Mouse (Mus musculus): ENCODE results near the gene Cat.
A peak's percentile ranks its signal among the peaks of the same experiment; 100 is the strongest.

Cat gene

DNA sequence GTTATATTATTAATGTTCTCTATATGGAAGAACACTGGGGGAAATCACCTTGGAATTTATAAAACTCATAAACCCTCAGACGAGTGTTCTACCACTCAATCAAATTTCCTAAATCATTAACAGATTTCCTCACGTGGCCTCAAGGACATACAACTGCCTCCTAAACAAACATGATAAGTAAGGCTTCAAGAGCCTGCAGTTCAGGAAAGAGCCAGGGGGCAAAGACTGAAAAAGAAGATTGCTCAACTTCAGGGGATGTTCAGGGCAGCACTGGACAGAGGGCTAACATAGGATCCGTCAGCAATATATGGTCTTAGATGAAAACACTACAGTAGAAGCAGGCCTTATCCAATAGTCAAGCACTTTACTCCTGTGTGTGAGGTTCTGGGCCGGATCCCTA lies 7.5 kb downstream of the Cat start:
- no peak for ATAC-seq (ENCODE audit: low TSS enrichment)

GRCm38 (mm10) chr2:103476657-103477056 lies 8.3 kb downstream of the Cat start:
- ATAC-seq (ENCODE audit: low TSS enrichment): no peak

- ATAC-seq (ENCODE audit: low TSS enrichment): no peak
Observed at GRCm38 (mm10) chr2:103476180-103476579, 8.8 kb downstream of the Cat start.

DNA sequence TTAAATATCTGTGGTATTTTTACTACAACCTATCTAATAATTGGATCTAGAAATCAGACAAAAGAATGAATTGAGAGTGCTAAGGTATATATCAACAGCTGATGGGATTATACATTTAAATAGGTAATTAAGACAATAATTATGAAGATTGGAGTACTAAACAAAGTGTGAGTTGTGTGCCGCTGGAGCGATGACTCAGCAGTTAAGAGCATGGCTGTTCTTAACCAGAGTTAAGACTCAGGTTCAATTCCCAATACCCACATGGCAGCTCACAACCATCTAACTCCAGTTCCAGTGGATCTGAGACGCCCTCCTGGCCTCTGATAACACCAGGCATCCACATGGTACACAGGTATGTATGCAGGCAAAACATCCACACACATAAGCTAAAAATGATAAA lies 11.6 kb downstream of the Cat start:
- ATAC-seq (ENCODE audit: low TSS enrichment): no peak

GRCm38 (mm10) chr2:103466984-103467588 lies 17.9 kb downstream of the Cat start:
- ATAC-seq (ENCODE audit: low TSS enrichment): no peak

GRCm38 (mm10) chr2:103466272-103466671 lies 18.7 kb downstream of the Cat start:
- no peak for ATAC-seq (ENCODE audit: low TSS enrichment)

DNA sequence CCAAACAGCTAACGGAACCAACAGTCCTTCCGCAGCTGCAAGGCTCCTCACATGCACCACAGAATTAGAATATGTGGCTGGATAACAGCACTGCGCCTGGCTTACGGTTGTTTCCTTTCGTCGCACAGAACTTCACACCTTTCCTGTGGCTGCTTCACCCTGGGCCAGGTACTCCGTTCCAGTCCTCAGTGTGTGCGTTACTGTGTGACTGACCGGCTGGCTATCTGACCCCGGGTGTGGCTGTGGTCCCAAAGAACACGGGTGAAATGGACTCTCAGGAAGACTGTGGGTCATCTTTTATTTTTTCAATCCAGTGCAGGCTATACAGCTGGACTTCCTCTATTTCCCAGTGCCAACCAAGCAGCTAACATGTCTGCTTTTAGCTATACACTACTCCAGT lies 19.5 kb downstream of the Cat start:
- no peak for ATAC-seq (ENCODE audit: low TSS enrichment)

GRCm38 (mm10) chr2:103464524-103464923 lies 20.4 kb downstream of the Cat start:
- ATAC-seq (ENCODE audit: low TSS enrichment): peak; percentile 51

- ATAC-seq (ENCODE audit: low TSS enrichment): no peak
Observed at GRCm38 (mm10) chr2:103462746-103463145, 22.2 kb downstream of the Cat start.

DNA sequence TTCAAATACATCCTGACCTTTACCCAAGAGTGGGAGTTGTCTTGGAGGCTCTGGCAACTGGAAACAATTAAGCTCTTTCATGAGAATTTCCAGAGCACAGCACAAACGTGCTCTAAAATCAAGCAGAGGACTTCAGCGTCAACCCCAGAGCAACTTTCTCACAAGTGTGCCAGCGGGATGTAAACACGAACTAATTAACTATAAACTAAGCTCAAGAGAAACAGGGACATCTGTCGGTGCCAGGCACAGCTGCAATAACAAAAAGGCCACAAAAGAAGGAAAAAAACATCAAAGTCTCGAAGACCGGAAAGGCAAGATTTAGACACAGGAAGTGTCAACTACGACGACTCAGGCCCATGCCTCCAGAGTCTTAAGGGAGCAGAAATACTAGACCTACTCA lies 23.2 kb downstream of the Cat start:
- no peak for ATAC-seq (ENCODE audit: low TSS enrichment)

GRCm38 (mm10) chr2:103461210-103461609 lies 23.8 kb downstream of the Cat start:
- ATAC-seq (ENCODE audit: low TSS enrichment): no peak

DNA sequence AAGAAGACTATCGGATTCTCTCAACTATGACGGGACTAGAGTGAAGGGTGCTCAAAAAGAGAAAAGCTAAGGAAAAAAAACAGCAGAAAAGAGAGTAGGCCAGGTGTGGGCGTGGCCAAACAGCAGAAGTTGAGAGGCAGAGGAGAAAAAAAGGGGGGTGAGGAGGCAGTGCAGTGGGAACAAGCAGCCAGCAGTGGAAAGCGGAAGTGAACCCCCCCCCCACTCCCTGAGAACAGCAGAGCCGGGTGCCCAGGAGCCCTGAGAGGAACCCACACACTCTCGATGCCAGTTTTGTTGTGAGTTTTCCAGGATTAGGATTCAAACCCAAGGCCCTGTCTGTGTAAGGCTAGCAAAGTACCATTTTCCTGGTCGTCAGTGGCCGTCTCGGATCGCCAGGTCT lies 25.9 kb downstream of the Cat start:
- no peak for ATAC-seq (ENCODE audit: low TSS enrichment)

- no peak for ATAC-seq (ENCODE audit: low TSS enrichment)
Observed at GRCm38 (mm10) chr2:103457628-103458027, 27.3 kb downstream of the Cat start.

DNA sequence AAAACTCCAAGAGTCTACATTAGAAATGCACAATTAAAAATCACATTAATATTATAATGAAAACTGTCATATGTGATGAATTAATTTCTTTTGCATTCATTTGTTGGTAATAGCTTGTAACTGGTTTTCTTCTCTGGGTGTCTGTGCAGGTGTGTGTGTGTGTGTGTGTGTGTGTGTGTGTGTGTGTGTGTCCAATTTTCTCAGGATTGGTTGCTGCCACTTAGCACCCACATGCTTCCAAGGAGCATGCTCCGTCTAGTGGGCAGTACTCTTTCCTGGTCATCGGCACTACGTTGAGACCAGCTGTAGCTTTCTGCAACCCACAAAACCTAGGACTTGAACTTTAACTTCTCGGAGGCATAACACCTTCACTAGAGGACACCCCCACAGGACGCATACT lies 27.9 kb downstream of the Cat start:
- no peak for ATAC-seq (ENCODE audit: low TSS enrichment)

- peak; percentile 64 for ATAC-seq (ENCODE audit: low TSS enrichment)
Observed at GRCm38 (mm10) chr2:103456646-103457045, 28.3 kb downstream of the Cat start.

DNA sequence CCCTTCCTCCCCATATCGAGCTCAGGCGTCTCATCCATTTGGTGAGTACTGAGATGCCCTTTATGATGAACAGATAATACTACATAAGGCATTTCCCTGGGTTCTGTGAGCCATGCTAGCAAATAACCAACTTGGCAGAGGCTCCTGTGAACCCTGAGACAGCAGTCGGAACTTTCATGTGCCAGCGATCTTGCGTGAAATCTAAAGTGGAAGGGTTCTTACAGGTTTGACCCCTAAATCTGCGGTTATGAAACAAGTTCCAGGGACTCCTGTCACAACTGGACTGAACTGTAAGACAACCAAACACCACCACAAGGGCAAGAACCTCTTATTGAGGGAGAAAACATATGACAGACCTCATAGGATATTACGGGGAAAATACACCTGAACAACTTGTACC lies 29.2 kb downstream of the Cat start:
- ATAC-seq (ENCODE audit: low TSS enrichment): no peak

DNA sequence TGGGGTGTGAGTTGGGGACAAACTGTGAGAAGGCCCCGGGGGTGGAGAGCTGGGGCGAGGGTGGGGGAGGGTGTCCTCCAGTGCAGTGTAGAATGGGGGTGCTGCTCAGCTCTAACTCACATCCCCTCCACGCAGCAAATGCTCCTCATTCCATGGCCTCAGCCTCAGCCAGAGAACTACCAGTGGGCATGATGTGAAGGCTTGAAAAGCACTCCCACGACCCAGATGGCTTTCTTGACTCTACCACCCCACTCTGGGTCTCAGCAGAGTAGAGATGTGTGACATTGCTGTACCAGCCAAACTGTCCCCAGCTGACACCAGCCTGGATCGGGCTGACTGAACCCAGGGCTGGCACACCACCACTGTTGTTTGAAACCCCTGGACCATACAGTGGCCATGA lies 32.4 kb downstream of the Cat start:
- peak; percentile 72 for ATAC-seq (ENCODE audit: low TSS enrichment)

DNA sequence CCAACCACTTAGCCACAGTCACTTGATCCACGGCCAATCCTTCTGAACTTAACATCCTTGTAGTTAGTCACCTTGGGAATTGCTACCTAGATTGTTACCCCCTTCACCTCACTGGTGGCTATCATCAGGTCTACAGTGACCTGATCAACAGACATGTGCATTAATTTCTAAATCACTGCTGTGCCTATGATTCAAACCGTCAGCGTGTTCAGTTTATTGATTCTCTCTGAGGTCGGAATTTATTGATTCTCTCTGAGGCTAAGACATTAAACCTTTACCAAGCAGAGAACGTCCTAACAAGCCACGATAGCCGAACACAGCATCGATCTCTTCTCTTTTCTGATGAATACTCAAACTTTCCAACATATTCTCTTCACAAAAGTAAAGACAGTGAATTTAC lies 34.7 kb downstream of the Cat start:
- no peak for ATAC-seq (ENCODE audit: low TSS enrichment)

- ATAC-seq (ENCODE audit: low TSS enrichment): no peak
Observed at GRCm38 (mm10) chr2:103449813-103450212, 35.1 kb downstream of the Cat start.

GRCm38 (mm10) chr2:103448947-103449560 lies 35.9 kb downstream of the Cat start:
- no peak for ATAC-seq (ENCODE audit: low TSS enrichment)

DNA sequence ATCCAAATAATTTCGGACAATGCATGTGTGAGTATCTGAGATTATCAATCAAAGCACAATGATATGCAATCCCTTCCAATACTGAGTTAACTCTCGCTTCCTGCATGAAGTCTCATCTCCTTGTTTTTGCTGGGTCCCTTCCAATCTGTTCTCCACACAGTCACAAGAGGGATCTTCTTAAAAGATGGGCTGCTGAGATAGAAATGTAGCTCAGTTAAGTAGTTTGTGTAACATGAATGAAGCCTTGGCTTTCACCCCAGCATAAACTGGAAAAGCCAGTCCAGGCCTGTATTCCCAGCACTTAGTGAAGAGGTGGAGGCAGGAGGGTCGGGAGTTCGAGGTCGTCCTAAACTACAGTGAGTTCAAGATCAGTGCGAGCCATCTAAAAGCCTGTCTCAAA lies 38.6 kb downstream of the Cat start:
- ATAC-seq (ENCODE audit: low TSS enrichment): no peak

DNA sequence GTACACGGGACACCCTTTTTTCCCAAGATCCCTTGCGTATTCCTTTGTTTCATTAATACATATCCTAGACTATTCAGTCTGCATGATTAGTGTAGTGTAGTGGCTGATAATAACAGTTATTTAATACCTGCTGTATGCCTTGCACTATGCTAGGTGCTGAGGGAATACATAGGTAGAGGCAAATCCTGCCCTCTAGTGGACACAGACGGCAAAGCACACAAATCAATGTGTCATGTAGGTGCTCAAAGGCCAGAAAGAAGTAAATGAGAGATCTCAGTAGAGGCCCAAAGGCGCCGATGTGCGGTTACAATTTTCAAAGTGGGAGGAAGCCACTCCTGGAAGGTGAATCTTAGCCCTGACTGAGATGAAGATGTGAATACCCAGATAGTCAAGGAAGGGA lies 39.2 kb downstream of the Cat start:
- peak; percentile 78 for ATAC-seq (ENCODE audit: low TSS enrichment)

DNA sequence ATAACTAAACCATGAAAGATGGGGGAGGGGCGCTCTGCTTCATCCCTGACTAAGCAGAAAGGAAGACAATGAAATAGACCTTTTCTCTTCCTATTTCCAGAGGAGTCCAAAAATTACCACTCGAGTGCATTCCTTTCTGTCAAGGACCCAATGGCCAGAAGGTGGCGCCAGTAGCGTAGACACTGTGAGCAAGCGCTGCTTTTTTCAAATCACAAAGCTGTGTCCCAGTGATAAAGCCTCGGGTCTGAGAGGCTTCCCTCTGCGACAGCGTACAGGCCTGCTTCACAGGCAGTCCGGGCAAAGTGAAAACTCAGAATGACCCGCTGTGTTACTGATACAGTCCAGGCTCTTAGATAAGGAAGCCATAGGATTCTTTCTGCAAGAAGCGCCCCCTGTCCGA lies 45.2 kb downstream of the Cat start:
- ATAC-seq (ENCODE audit: low TSS enrichment): peak; percentile 94

GRCm38 (mm10) chr2:103439071-103439622 lies 45.8 kb downstream of the Cat start:
- no peak for ATAC-seq (ENCODE audit: low TSS enrichment)

All from frontal cortex, adult (tissue).